Mouse (Mus musculus): Measurements from ENCODE around the gene Sirt7.

- no peak for TF ChIP-seq CTCF (IDR thresholded peaks at IDR 0.05; ENCODE audit: low read depth, low read length)
- no peak for TF ChIP-seq POLR2A (IDR thresholded peaks at IDR 0.05; ENCODE audit: extremely low read depth, insufficient read depth, low read length)
Measured at GRCm38 (mm10) chr11:120634810-120635209, 9.8 kb upstream of the Sirt7 start.
